Mouse (Mus musculus) limb, embryonic 10.5 days (tissue): ENCODE data around the gene Hvcn1. TPM values are rescaled to one million over a fixed set of nuclear protein-coding genes. Genes with fewer than 3 reads are reported as not detected.
A peak's percentile ranks its signal among the peaks of the same experiment; 100 is the strongest.

Source experiments
- DNase-seq: peaks from one replicate; pipeline ENCODE4 v3.0.0-alpha.2; 2017; ENCODE audit warnings: low spot score
- H3K27ac ChIP-seq: fragments of 300-500 bp; sonication (generic); 2 replicates; pipeline ENCODE4 v1.5.1; 2016; ENCODE audit warnings: mild to moderate bottlenecking
- H3K27me3 ChIP-seq: fragments of 300-500 bp; sonication (generic); 2 replicates; pipeline ENCODE4 v1.6.1; 2016; ENCODE audit warnings: low read depth, mild to moderate bottlenecking; ENCODE audit not compliant: poor library complexity, severe bottlenecking
- H3K36me3 ChIP-seq: fragments of 300-500 bp; sonication (generic); 2 replicates; pipeline ENCODE4 v1.6.1; 2016; ENCODE audit warnings: mild to moderate bottlenecking, moderate library complexity
- H3K4me1 ChIP-seq: fragments of 300-500 bp; sonication (generic); 2 replicates; pipeline ENCODE4 v1.6.1; 2016
- H3K4me3 ChIP-seq: fragments of 300-500 bp; sonication (generic); 2 replicates; pipeline ENCODE4 v1.5.1; 2016; ENCODE audit warnings: mild to moderate bottlenecking, moderate library complexity
- H3K9me3 ChIP-seq: fragments of 300-500 bp; sonication (generic); replicated peaks from 2 replicates; pipeline ENCODE4 v1.6.1; 2016; ENCODE audit warnings: mild to moderate bottlenecking
- WGBS: fragments of 180-500 bp; shearing (Covaris S2); methylation state at CpG from one replicate; pipeline ENCODE4 v1.1.7; 2016; 5-methylcytosine and 5-hydroxymethylcytosine counted together
- polyA plus RNA-seq: library from polyadenylated mRNA; unstranded; fragments of >200 nt; fragmentation: Nextera tagmentation; extraction: Ambion mirVana; gene quantifications from 2 replicates; pipeline ENCODE4 v1.2.1, GENCODE M21; 2016

Gene Hvcn1
- polyA plus RNA-seq, 1 experiment from 2014 or later = 9.6 TPM

GRCm38 (mm10) chr5:122231431-122231830, 24.8 kb downstream of the Hvcn1 start:
- DNase-seq = no peak
- no peak overlapping the region for H3K4me3 ChIP-seq
- WGBS = 83% methylated on average over 6 of the region's 6 CpGs

GRCm38 (mm10) chr5:122232004-122232403, 25.4 kb downstream of the Hvcn1 start:
- Histone ChIP-seq H3K36me3 (peaks cover 16% of the 10 kb centered on the region), H3K27ac (no peak overlapping the region), H3K4me1 (peaks cover 24% of the 10 kb centered on the region), H3K4me3 (no peak overlapping the region), H3K27me3 (no peaks in the 10 kb centered on the region), H3K9me3 (no peaks in the 10 kb centered on the region)
- WGBS = 77% methylated on average over 5 of the region's 5 CpGs
- no peak for DNase-seq

More at GRCm38 (mm10) chr5:122231431-122231830, 24.8 kb downstream of the Hvcn1 start:
- H3K36me3 ChIP-seq = peaks cover 16% of the 10 kb centered on the region
- H3K27ac ChIP-seq = no peak overlapping the region
- H3K27me3 ChIP-seq = no peaks in the 10 kb centered on the region
- H3K4me1 ChIP-seq = peaks cover 24% of the 10 kb centered on the region
- no peaks in the 10 kb centered on the region for H3K9me3 ChIP-seq

DNA sequence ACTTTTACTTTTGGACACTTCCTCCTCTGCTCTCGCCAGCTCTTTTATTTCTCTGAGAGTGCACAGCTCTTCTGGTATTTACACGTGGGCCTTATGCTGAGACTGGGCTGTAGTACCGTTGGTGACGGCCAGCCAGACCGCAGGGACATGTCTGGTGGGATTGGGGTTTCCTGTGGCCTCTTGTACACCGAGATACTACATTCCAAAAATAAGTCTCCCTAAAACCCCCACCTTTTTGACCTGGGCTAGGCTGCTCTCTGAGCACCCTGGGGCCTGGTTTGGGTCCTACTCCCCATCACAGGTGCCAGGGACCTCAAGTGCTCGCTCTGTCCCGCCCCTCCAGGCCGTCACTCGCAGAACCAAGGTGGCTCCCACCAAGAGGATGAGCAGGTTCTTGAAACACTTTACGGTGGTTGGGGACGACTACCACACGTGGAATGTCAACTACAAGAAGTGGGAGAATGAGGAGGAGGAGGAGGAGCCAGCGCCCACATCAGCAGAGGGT, 26.5 kb downstream of the Hvcn1 start:
- peak overlapping the region; percentile 53; the same call in 1 of the 2 replicates for H3K27ac ChIP-seq
- H3K4me3 ChIP-seq = no peak overlapping the region
- H3K4me1 ChIP-seq = peaks cover 24% of the 10 kb centered on the region
- H3K36me3 ChIP-seq = peaks cover 9% of the 10 kb centered on the region
- no peaks in the 10 kb centered on the region for H3K27me3 ChIP-seq
- 87% methylated on average over 14 of the region's 14 CpGs for WGBS
- no peak for DNase-seq
- no peaks in the 10 kb centered on the region for H3K9me3 ChIP-seq

DNA sequence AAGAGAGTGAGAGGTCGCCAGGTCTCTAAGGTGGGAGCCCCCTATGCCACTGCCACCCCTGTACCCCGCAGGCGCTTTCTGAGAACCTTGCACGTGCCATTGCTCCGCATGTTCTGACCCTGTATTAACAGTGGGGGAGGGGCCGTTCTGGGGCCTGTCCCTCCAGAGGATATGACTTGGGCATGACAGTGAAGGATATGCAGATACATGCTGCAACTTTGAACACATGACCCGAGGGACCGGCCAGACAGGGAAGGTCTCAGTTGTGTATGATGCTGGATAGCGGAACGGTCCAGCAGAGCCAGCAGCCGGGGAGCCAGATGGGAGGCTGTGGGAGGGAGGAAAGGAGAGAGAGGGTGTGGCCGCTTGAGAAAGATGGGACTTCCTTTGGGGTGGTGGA, 27.1 kb downstream of the Hvcn1 start:
- WGBS = 89% methylated on average over 12 of the region's 12 CpGs
- Histone ChIP-seq H3K27me3 (no peaks in the 10 kb centered on the region), H3K4me1 (peaks cover 24% of the 10 kb centered on the region), H3K36me3 (peaks cover 12% of the 10 kb centered on the region), H3K27ac (peak overlapping the region; percentile 59; the same call in 1 of the 2 replicates), H3K4me3 (no peak overlapping the region), H3K9me3 (no peaks in the 10 kb centered on the region)
- no peak for DNase-seq

DNA sequence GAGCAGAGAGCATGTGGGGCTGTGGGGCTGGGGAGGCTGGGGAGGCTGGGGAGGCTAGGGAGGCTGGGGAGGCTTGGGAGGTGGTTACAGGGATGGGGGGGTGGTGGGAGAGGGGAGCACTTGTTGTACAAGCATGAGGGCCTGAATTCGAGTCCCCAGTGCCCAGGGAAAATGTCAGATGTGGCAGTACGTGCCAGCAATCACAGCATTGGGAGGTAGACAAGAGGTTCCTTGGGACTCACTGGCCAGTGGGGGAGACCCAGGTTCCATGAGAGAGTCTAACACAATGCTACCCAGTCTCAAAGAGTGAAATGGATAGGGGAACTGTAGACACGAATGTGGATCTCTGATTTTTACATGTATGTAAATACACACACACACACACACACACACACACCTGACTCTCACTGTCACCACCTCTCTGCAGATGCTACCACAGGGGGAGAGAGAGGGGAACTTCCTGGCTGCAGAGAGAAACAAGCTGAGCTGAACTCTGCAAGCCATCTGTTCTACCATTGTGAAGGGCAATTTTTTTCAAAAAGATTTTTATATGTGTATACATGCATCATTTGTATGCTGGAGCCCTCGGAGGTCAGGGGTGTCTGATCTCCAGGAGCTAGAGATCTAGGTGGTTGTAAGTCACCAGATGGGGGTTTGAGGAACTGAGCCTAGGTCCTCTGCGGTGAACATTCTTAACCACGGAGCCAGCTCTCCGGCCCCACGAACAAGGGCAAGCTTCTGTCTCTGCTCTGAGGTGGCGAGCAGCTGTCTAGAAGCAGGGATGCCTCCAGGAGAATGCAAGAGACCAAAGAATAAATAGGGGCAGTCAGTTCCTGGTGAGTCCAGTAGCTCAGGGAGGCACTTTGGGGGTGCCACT, 28.0 kb downstream of the Hvcn1 start:
- peak overlapping the region; percentile 12; the same call in 1 of the 2 replicates for H3K27ac ChIP-seq
- peaks cover 32% of the 10 kb centered on the region for H3K4me1 ChIP-seq
- no peak for DNase-seq
- H3K36me3 ChIP-seq = peaks cover 21% of the 10 kb centered on the region
- no peaks in the 10 kb centered on the region for H3K9me3 ChIP-seq
- 87% methylated on average over 9 of the region's 9 CpGs for WGBS
- no peak overlapping the region for H3K4me3 ChIP-seq
- no peaks in the 10 kb centered on the region for H3K27me3 ChIP-seq

- H3K36me3 ChIP-seq = peaks cover 28% of the 10 kb centered on the region
- H3K9me3 ChIP-seq = no peaks in the 10 kb centered on the region
- no peak overlapping the region for H3K4me3 ChIP-seq
- DNase-seq = no peak
- H3K27ac ChIP-seq = peak overlapping the region; percentile 50; the same call in 1 of the 2 replicates
- peaks cover 34% of the 10 kb centered on the region for H3K4me1 ChIP-seq
- H3K27me3 ChIP-seq = no peaks in the 10 kb centered on the region
- WGBS = 69% methylated on average over 9 of the region's 9 CpGs
Measured at GRCm38 (mm10) chr5:122235196-122235836, 28.7 kb downstream of the Hvcn1 start.

GRCm38 (mm10) chr5:122237200-122237599, 30.6 kb downstream of the Hvcn1 start:
- Histone ChIP-seq H3K27ac (no peak overlapping the region), H3K4me3 (no peak overlapping the region), H3K27me3 (no peaks in the 10 kb centered on the region), H3K36me3 (peaks cover 45% of the 10 kb centered on the region), H3K9me3 (no peaks in the 10 kb centered on the region), H3K4me1 (peaks cover 30% of the 10 kb centered on the region)
- WGBS = 79% methylated on average over 5 of the region's 5 CpGs
- DNase-seq = no peak

DNA sequence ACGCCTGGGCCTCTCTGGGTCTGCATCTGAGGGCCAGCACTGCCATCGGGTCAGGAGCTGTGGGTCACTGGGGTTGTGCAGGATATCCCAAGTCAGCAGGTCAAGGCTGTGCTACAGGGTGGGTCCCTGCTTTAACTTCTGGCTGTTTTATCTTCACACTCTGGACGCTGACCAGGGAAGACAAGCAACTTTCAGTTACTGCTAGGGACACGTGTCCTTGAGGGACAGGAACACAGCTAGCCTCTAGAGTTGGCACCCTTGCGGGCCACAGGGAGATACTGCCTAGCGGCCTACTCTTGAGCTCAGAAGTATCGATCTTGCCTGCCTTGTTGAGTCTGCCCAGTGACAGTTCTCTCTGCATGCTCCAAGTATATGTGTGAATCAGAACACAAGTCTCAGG, 33.0 kb downstream of the Hvcn1 start:
- 88% methylated on average over 7 of the region's 7 CpGs for WGBS

DNA sequence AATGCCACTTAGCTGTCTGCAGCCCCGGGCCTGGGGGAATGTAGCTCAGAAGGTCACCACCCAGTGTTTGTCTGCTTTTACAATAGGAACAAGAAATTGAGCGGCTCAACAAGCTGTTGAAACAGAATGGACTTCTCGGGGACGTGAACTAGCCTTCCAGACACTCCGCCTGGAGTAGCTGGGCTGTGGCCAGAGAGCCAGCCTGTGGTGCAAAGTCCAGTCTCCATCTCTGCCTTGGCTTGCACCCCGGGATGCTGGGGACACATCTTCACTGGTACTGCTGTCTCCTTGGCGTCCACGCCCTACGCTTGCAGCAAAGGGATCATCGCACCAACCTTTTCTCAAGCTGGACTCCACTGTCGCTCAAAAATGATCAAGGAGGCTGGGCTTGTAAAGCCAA, 33.9 kb downstream of the Hvcn1 start:
- H3K27me3 ChIP-seq = no peaks in the 10 kb centered on the region
- H3K27ac ChIP-seq = no peak overlapping the region
- H3K9me3 ChIP-seq = no peaks in the 10 kb centered on the region
- H3K4me3 ChIP-seq = no peak overlapping the region
- no peak for DNase-seq
- H3K4me1 ChIP-seq = peaks cover 13% of the 10 kb centered on the region
- peaks cover 57% of the 10 kb centered on the region for H3K36me3 ChIP-seq
- 95% methylated on average over 11 of the region's 11 CpGs for WGBS

More for the DNA sequence above, 33.0 kb downstream of the Hvcn1 start:
- Histone ChIP-seq H3K36me3 (peaks cover 49% of the 10 kb centered on the region), H3K4me3 (no peak overlapping the region), H3K27ac (peak overlapping the region; percentile 59; the same call in 1 of the 2 replicates), H3K9me3 (no peaks in the 10 kb centered on the region), H3K4me1 (peaks cover 20% of the 10 kb centered on the region), H3K27me3 (no peaks in the 10 kb centered on the region)
- no peak for DNase-seq

- WGBS = 89% methylated on average over 1 of the region's 1 CpGs
- Histone ChIP-seq H3K9me3 (no peaks in the 10 kb centered on the region), H3K36me3 (peaks cover 59% of the 10 kb centered on the region), H3K4me1 (peaks cover 11% of the 10 kb centered on the region), H3K27ac (no peak overlapping the region; the same call in 1 of the 2 replicates), H3K4me3 (no peak overlapping the region), H3K27me3 (no peaks in the 10 kb centered on the region)
- DNase-seq = no peak
Measured at GRCm38 (mm10) chr5:122240989-122241388, 34.4 kb downstream of the Hvcn1 start.

DNA sequence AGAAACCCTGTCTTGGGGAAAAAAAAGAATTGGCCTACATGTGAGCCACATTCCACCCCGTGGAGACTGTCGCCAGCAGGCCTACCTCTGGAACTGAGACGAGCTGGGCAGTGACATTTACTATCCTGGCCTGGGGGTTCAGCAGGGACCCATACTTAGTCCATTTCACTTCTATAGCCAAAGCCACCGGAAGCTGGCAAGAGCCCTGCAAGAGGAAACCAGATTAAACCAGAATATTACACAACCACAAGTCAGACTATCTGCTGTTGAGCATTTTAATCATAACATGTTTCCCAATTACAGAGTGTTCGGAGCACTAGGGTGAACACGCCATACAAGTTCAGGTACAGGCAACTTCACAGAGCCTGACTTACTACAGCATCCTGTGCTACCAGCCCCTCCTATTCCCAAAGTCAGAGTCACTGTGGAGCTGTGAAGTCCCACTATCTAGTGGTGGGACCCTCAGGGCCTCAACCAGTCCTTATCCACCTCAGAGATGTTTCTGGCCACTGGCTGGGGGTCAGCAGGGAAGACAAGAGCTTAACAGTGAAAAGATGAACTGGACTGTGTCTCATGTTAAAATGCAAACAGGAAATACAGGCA, 36.0 kb downstream of the Hvcn1 start:
- WGBS = 87% methylated on average over 6 of the region's 6 CpGs
- H3K36me3 ChIP-seq = peaks cover 70% of the 10 kb centered on the region
- H3K9me3 ChIP-seq = no peaks in the 10 kb centered on the region
- H3K27me3 ChIP-seq = no peaks in the 10 kb centered on the region
- no peak for DNase-seq
- peaks cover 11% of the 10 kb centered on the region for H3K4me1 ChIP-seq
- no peak overlapping the region for H3K4me3 ChIP-seq
- no peak overlapping the region for H3K27ac ChIP-seq

DNA sequence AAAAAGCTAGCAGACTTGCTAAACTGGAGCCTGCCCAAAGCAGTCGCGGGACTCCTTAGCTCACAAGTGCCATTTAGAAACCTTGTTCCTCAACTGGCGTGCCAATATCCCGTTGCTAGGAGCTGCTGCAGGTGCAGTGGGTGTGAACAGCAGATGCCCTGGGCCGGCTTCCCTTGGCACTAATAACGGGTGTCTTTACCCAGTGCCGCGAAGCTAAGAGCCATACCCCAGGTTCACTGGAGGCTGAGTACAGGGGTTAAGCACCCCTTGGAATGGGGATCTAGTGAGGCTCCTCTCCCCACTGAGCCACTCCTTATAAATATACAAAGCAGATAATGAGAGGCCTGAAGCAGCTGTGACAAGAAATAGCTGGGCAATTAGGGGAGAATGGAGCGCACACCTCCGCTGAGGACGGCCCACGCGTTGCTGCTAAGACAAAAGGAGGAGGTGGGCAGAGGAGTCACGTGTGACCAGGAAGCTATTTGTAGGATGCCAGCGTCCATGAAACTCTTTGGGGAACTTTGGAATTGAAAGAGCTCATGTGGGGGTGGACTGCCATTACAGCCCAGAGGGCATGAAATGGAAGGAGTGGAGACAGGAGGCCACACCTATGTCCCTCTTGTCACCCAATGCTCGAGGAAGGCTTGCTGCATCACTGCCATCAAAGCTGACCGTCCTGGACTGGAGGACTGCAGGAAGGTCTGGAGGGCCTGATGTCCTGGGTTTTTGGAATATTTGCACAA, 37.3 kb downstream of the Hvcn1 start:
- Histone ChIP-seq H3K4me3 (no peak overlapping the region), H3K27me3 (no peaks in the 10 kb centered on the region), H3K9me3 (no peaks in the 10 kb centered on the region), H3K27ac (no peak overlapping the region), H3K4me1 (peaks cover 8% of the 10 kb centered on the region), H3K36me3 (peaks cover 73% of the 10 kb centered on the region)
- DNase-seq = no peak
- WGBS = 92% methylated on average over 17 of the region's 17 CpGs
